Mouse (Mus musculus): ENCODE measurements around the gene St3gal4.
A peak's percentile ranks its signal among the peaks of the same experiment; 100 is the strongest.

Gene St3gal4

GRCm38 (mm10) chr9:35105884-35106880 is 12.9 kb downstream of the St3gal4 start:
- no peak for DNase-seq

- no peak for DNase-seq
These were observed 13.6 kb downstream of the St3gal4 start for GRCm38 (mm10) chr9:35105438-35105837.

GRCm38 (mm10) chr9:35104711-35105110 is 14.4 kb downstream of the St3gal4 start:
- peak in 1 of 2 experiments; percentile 3 for DNase-seq

GRCm38 (mm10) chr9:35098762-35099161 is 20.3 kb downstream of the St3gal4 start:
- DNase-seq = peak in 1 of 2 experiments; percentile 5

- peak in 1 of 2 experiments; percentile 1 for DNase-seq
These were observed 21.2 kb downstream of the St3gal4 start for GRCm38 (mm10) chr9:35097901-35098300.

GRCm38 (mm10) chr9:35095726-35096125 is 23.3 kb downstream of the St3gal4 start:
- DNase-seq = no peak

- DNase-seq = no peak
These were observed 25.7 kb downstream of the St3gal4 start for GRCm38 (mm10) chr9:35093350-35093749.

GRCm38 (mm10) chr9:35092904-35093303 is 26.2 kb downstream of the St3gal4 start:
- no peak for DNase-seq

- peak; percentile 36 to 48 for DNase-seq
These were observed 57.6 kb downstream of the St3gal4 start for GRCm38 (mm10) chr9:35061446-35061845.

- DNase-seq = no peak
These were observed 59.2 kb downstream of the St3gal4 start for GRCm38 (mm10) chr9:35059881-35060280.

- DNase-seq = peak in 1 of 2 experiments; percentile 43
These were observed 60.3 kb downstream of the St3gal4 start for GRCm38 (mm10) chr9:35058596-35059354.

- DNase-seq = no peak
These were observed 60.9 kb downstream of the St3gal4 start for GRCm38 (mm10) chr9:35058186-35058585.

- DNase-seq = no peak
These were observed 61.4 kb downstream of the St3gal4 start for GRCm38 (mm10) chr9:35057631-35058030.

GRCm38 (mm10) chr9:35056611-35057010 is 62.5 kb downstream of the St3gal4 start:
- no peak for DNase-seq

GRCm38 (mm10) chr9:35055528-35056330 is 63.3 kb downstream of the St3gal4 start:
- DNase-seq = peak in 1 of 2 experiments; percentile 2

GRCm38 (mm10) chr9:35053669-35054068 is 65.4 kb downstream of the St3gal4 start:
- DNase-seq = peak in 1 of 2 experiments; percentile 1

- DNase-seq = peak in 1 of 2 experiments; percentile 3
These were observed 66.0 kb downstream of the St3gal4 start for GRCm38 (mm10) chr9:35053081-35053480.

GRCm38 (mm10) chr9:35052671-35053070 is 66.4 kb downstream of the St3gal4 start:
- DNase-seq = peak in 1 of 2 experiments; percentile 1

- peak in 1 of 2 experiments; percentile 3 for DNase-seq
These were observed 67.4 kb downstream of the St3gal4 start for GRCm38 (mm10) chr9:35051666-35052065.

- DNase-seq = peak in 1 of 2 experiments; percentile 2
These were observed 68.2 kb downstream of the St3gal4 start for GRCm38 (mm10) chr9:35050701-35051454.

GRCm38 (mm10) chr9:35049891-35050527 is 69.1 kb downstream of the St3gal4 start:
- DNase-seq = no peak

Data from cerebellum, postnatal 25 days (tissue).